Mouse (Mus musculus): ENCODE results near the gene Brix1. TPM values are rescaled to one million over a fixed set of nuclear protein-coding genes. Genes with fewer than 3 reads are reported as not detected.
"Not testable (repeated sequence)": the region's sequence is repeated elsewhere in the genome, so short reads cannot be mapped to it uniquely, and the experiment has no call there.

The Brix1 gene
- polyA plus RNA-seq, 1 experiment, result not detected

DNA sequence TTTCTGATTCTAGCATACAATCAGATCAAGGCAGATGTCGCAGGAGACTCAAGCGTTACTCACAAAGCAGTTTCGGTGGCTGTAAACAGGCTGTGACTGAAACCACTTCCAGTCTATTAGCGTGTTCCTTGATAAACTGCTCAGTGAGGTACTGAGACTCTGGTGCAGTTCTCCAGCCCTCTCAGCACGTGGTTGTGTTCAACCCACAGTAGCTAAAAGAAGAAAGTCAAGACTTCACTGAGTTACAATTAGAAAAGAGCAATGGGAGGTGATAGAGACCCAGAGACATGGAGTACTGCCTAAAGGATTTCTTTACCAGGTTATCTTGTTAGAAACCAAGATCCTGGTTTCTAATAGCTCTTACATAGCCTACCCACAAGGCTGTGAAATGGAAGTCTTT is 13.8 kb upstream of the Brix1 start:
- no peak overlapping the region for H3K27ac ChIP-seq (ENCODE audit: insufficient read depth, low read depth, low read length)
- 70% methylated on average over 5 of the region's 5 CpGs for WGBS
- no peak overlapping the region for H3K4me3 ChIP-seq (ENCODE audit: insufficient read depth, low read depth, low read length)
- TF ChIP-seq CTCF (IDR thresholded peaks at IDR 0.05; ENCODE audit: insufficient read depth, low read depth, low read length), result no peak
- TF ChIP-seq POLR2A (IDR thresholded peaks at IDR 0.05; ENCODE audit: insufficient read depth, low read depth, low read length), result no peak
- H3K4me1 ChIP-seq (ENCODE audit: control insufficient read depth, insufficient read depth, low read length), result no peaks in the 10 kb centered on the region

DNA sequence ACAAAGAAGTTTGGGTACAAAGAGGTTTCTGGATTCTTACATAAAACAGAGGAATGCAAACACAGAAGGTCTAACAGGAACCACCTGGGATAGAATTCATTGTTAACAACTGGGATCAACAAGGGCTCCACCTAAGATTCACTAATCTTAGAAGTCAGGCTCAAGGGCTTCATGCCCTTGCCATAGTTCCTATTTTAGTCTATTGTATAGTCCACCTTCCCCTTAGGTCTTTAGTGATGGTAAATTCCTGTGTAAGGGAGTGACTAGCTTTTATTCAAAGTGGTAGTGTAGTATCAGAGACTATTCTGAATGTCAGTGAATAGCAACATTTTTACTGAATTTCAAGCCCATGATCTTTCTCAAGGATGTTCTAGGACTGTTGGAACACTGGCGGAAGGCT is 10.9 kb upstream of the Brix1 start:
- H3K4me1 ChIP-seq (ENCODE audit: control insufficient read depth, insufficient read depth, low read length); H3K27ac ChIP-seq (ENCODE audit: insufficient read depth, low read depth, low read length); H3K4me3 ChIP-seq (ENCODE audit: insufficient read depth, low read depth, low read length): not testable (repeated sequence)
- WGBS, result 97% methylated on average over 1 of the region's 1 CpGs

DNA sequence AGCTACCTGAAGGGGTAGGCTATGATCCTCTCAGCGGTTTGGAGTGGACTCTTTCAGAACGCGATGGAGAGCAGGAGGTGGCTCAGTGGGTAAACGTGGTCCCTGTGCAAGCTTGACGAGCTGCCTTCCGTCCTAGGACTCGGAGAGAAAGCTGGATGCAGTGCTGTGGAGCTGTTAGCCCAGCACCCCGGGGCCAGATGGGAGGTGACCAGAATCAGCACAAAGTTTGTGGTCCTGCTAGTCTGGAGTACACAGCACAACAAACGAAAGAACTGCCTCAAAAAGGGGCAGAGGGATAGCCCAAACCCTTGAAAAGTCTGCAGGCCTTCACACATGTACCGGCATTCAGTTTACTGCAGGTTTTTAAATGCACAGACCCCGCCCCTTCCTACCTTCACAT is 10.2 kb upstream of the Brix1 start:
- 91% methylated on average over 11 of the region's 11 CpGs for WGBS
- TF ChIP-seq CTCF (IDR thresholded peaks at IDR 0.05; ENCODE audit: insufficient read depth, low read depth, low read length), result no peak
- no peak for TF ChIP-seq POLR2A (IDR thresholded peaks at IDR 0.05; ENCODE audit: insufficient read depth, low read depth, low read length)
- Histone ChIP-seq H3K4me3 (ENCODE audit: insufficient read depth, low read depth, low read length) (no peak overlapping the region), H3K27ac (ENCODE audit: insufficient read depth, low read depth, low read length) (no peak overlapping the region), H3K4me1 (ENCODE audit: control insufficient read depth, insufficient read depth, low read length) (no peaks in the 10 kb centered on the region)

DNA sequence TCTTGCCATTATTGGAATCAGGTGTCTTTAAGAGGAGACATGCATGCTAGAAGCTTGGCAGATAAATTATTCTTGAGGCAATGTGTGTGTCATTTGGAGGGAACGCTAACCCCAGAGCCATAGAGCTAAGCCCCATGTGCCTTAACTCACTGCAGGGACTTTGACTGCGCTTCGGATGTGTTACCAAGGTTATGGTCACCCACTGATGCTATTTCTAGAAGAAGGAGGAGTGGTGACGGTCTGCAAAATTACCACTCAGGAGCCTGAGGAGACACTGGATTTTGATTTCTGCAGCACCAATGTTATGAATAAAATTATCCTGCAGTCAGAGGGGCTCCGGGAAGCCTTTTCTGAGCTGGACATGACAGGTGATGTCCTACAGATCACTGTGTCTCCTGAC is 4.4 kb upstream of the Brix1 start:
- WGBS, result 87% methylated on average over 5 of the region's 5 CpGs
- no peak overlapping the region for H3K27ac ChIP-seq (ENCODE audit: insufficient read depth, low read depth, low read length)

DNA sequence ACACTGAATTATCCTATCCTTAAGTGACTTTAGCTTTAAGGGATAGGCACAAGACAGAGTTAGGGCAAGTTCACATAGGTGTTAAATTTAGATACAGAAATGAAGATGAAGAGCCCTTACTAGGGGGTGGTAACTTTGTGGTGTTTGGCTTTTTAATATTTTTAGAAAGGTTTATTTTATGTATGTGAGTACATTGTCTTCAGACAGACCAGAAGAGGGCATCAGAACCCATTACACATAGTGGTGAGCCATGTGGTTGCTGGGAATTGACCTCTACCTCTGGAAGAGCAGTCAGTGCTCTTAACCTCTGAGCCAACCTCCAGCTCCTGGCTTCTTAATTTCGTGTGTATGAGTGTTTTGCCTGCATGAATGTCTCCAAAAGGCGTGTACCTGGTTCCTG is 1.5 kb upstream of the Brix1 start:
- no peaks in the 10 kb centered on the region for H3K4me1 ChIP-seq (ENCODE audit: control insufficient read depth, insufficient read depth, low read length)
- TF ChIP-seq CTCF (IDR thresholded peaks at IDR 0.05; ENCODE audit: insufficient read depth, low read depth, low read length), result no peak
- TF ChIP-seq POLR2A (IDR thresholded peaks at IDR 0.05; ENCODE audit: insufficient read depth, low read depth, low read length), result no peak
- no peak overlapping the region for H3K4me3 ChIP-seq (ENCODE audit: insufficient read depth, low read depth, low read length)
- 54% methylated on average over 2 of the region's 2 CpGs for WGBS
- no peak overlapping the region for H3K27ac ChIP-seq (ENCODE audit: insufficient read depth, low read depth, low read length)

More for the DNA sequence above, 4.4 kb upstream of the Brix1 start:
- no peak for TF ChIP-seq POLR2A (IDR thresholded peaks at IDR 0.05; ENCODE audit: insufficient read depth, low read depth, low read length)
- no peak for TF ChIP-seq CTCF (IDR thresholded peaks at IDR 0.05; ENCODE audit: insufficient read depth, low read depth, low read length)
- H3K4me1 ChIP-seq (ENCODE audit: control insufficient read depth, insufficient read depth, low read length), result no peaks in the 10 kb centered on the region
- H3K4me3 ChIP-seq (ENCODE audit: insufficient read depth, low read depth, low read length), result no peak overlapping the region

DNA sequence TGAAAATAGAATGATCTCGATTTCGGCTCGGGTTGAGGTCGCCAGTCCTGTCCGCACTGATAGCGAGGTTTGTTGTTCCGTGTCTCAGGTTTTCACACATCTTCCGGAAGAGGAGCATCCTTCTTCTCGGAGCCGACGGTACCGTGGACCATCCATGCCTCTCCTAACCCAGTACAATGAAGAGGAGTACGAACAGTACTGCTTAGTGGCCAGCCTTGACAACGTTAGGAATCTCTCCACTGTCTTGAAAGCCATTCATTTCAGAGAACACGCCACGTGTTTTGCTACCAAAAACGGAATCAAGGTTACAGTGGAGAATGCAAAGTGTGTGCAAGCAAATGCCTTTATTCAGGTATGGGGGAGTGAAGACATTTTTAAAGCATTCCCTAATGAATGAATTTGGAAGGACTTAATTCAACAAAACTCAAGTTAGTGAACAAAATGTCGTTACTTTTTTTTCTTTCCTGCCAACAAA is 655 bp upstream of the Brix1 start:
- Histone ChIP-seq H3K27ac (ENCODE audit: insufficient read depth, low read depth, low read length) (0 out of 2 replicates have a peak overlapping the region, but pooled peaks have one; percentile 24), H3K4me1 (ENCODE audit: control insufficient read depth, insufficient read depth, low read length) (no peaks in the 10 kb centered on the region), H3K4me3 (ENCODE audit: insufficient read depth, low read depth, low read length) (peak overlapping the region; percentile 57)
- WGBS, result under 1% methylated on average over 18 of the region's 18 CpGs
- TF ChIP-seq CTCF (IDR thresholded peaks at IDR 0.05; ENCODE audit: insufficient read depth, low read depth, low read length) (no peak), POLR2A (IDR thresholded peaks at IDR 0.05; ENCODE audit: insufficient read depth, low read depth, low read length) (no peak)

DNA sequence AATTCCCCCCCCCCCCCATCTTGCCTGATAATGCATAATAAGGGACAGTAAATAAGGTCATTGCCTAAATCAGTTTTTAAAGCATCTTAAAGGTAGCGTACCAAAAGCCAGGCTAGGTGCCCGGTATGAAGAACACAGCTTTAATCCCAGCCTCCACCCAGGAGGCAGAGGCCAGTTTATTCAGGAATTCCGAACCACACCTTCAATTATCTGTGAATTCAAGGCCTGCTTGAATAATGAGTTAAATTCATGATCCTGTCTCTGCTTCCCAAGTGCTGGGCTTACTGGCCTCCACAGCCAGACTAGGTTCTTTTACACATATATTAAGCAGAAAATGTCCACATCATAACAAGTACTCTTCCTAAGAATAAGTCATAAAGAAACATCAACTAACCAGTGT is 14.8 kb downstream of the Brix1 start:
- WGBS, result 7% methylated on average over 3 of the region's 3 CpGs
- Histone ChIP-seq H3K4me1 (ENCODE audit: control insufficient read depth, insufficient read depth, low read length) (no peaks in the 10 kb centered on the region), H3K4me3 (ENCODE audit: insufficient read depth, low read depth, low read length) (peak overlapping the region; percentile 94), H3K27ac (ENCODE audit: insufficient read depth, low read depth, low read length) (no peak overlapping the region)
- TF ChIP-seq CTCF (IDR thresholded peaks at IDR 0.05; ENCODE audit: insufficient read depth, low read depth, low read length) (no peak), POLR2A (IDR thresholded peaks at IDR 0.05; ENCODE audit: insufficient read depth, low read depth, low read length) (no peak)

DNA sequence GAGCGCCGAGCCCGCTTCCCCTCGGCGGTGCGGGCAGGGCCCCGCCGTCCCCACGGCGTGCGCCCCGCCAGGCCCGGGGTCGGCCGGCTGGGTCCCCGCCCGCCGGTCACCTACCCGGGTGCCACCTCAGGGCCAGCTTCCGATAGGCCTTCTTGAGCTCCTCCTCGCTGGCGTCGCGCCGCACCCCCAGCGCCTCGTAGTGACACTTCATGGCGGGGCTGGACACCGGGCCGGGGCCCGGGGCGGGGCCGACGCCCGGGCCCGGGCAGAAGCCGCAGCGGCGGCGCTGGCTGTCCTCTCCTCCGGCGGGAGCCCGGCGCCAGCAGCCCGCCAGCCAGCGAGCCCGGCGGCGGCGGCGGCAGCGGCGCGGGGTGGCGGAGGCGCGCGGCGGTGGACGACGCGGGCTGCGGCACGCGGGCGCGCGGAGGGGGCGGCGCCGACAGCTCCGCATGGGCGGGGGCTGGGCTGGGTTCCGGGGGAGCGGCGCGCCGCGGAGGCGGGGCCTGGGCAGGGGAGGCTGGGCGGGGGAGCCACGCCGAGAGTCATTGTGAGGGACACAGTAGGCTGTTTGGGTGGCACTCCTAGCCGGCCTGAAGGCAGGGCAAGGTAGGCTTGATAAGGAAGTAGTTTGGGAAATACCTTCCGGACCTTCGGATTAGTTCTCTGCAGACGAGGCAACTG is 15.5 kb downstream of the Brix1 start, which contains the start of gene Dnajc21:
Dnajc21 (minus strand) TSS at position 366 of the 681 bp plus-strand sequence.
- 8% methylated on average over 87 of the region's 87 CpGs for WGBS
- H3K4me1 ChIP-seq (ENCODE audit: control insufficient read depth, insufficient read depth, low read length), result no peaks in the 10 kb centered on the region
- no peak within 1 kb of the TSS for H3K27ac ChIP-seq (ENCODE audit: insufficient read depth, low read depth, low read length)
- H3K4me3 ChIP-seq (ENCODE audit: insufficient read depth, low read depth, low read length), result peak within 1 kb of the TSS; percentile 94
- no peak for TF ChIP-seq CTCF (IDR thresholded peaks at IDR 0.05; ENCODE audit: insufficient read depth, low read depth, low read length)
- TF ChIP-seq POLR2A (IDR thresholded peaks at IDR 0.05; ENCODE audit: insufficient read depth, low read depth, low read length), result peak; percentile 18; the same call in 1 of the 2 replicates

DNA sequence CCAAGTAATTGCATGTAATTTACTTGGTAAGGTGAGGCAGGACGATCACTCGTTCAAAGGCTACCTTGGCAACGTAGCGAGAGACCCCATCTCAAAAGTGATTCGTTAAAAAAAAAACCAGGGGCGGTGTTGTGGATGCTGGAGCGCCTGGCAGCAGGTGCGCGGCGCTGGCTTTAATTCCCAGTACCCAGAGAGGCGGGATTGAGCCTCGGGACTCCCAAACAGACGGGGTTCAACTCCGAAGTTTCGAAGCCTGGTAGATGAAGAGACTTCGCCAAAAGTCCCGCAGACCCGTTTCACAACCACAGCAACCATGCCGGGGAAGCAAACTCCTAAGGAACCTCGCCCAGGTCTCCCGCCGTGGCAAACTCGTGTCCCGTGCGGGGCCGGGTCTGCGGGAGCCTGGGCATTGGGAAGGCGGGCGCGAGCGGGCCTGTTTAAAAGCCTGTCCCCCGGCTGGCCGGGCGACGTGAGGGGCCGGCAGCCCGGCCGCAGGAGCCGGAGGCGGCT is 16.1 kb downstream of the Brix1 start:
- TF ChIP-seq POLR2A (IDR thresholded peaks at IDR 0.05; ENCODE audit: insufficient read depth, low read depth, low read length) (no peak), CTCF (IDR thresholded peaks at IDR 0.05; ENCODE audit: insufficient read depth, low read depth, low read length) (no peak)
- Histone ChIP-seq H3K27ac (ENCODE audit: insufficient read depth, low read depth, low read length) (no peak overlapping the region), H3K4me3 (ENCODE audit: insufficient read depth, low read depth, low read length) (peak overlapping the region; percentile 94), H3K4me1 (ENCODE audit: control insufficient read depth, insufficient read depth, low read length) (no peaks in the 10 kb centered on the region)
- WGBS, result under 1% methylated on average over 40 of the region's 40 CpGs

Measured in olfactory bulb, adult 2 months (tissue).